Mouse (Mus musculus) R1 (cell line): ENCODE measurements around the gene Aloxe3.

Source experiments
- DNase-seq: peaks from one replicate; pipeline ENCODE4 v3.0.0-alpha.2; 2018; ENCODE audit warnings: low read depth, low spot score

The Aloxe3 gene

DNA sequence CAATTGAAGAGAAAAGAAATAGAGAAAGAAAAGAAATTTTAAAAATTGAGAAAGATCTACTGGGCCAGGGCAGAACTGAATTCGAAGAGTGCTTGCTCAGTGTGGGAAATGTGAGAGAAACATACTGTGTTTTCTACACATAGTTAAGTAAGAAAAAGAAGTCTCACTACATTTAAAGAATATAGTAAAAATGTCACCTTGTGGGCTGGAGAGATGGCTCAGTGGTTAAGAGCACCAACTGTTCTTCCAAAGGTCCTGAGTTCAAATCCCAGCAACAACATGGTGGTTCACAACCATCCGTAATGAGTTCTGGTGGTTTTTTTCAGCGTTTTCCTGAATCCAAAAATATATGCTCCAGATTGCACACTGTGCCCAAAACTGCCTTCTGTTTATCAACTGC lies 52.8 kb downstream of the Aloxe3 start:
- no peak for DNase-seq

DNA sequence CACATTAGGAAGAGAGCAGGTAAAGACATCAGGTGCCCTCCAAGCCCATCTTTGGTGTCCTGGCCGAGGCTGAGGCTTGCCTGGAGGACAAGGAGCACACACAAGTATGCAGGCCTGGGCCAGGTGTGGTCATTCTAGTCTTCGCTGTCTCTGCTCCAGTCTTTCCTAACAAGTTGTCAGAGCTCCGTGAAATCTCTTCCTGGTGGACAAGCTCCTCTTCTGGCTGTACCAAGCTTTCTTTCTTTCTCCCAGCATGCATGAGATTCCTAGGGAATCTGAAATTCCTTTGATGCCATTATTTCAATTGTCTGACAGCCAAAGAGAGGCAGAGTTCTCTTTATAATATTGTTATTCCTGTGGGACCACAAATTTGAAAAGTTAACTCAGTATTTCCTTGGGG lies 53.8 kb downstream of the Aloxe3 start:
- no peak for DNase-seq

DNA sequence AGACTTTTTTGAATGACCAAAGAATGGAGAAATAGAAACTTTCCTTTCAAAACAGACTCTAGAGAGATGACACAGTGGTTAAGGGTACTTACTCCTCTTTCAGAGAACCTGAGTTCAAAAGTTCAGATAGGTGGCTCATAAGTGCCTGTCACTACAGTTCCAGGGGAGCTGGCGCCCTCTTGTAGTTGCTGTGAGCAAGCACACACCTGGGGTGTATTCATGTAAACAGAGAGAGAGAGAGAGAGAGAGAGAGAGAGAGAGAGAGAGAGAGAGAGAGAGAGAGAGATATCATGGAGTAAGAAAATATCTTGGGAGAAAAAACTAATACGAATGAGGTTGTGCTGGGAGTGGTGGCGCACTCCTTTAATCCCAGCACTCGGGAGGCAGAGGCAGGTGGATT lies 54.4 kb downstream of the Aloxe3 start:
- DNase-seq = no peak

DNA sequence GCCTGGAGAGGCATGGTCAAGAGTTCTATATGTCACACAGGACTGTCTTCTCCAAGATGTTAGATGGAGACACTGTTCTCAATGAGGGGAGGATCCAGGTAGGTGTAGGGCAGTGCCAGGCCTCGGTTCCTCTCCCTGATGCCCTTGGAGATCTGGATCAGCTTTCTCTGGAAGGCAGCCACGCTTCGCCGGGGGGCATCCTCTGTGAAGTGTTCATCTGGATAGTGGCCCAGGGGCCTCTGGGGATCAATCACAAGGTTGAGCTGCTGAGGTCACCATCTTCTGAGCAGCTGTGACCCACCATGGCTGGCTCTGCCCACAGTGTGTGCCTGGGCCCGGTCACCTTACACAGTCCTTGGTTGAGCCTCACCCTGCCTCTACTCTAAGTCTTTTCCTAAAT lies 59.3 kb downstream of the Aloxe3 start:
- no peak for DNase-seq

DNA sequence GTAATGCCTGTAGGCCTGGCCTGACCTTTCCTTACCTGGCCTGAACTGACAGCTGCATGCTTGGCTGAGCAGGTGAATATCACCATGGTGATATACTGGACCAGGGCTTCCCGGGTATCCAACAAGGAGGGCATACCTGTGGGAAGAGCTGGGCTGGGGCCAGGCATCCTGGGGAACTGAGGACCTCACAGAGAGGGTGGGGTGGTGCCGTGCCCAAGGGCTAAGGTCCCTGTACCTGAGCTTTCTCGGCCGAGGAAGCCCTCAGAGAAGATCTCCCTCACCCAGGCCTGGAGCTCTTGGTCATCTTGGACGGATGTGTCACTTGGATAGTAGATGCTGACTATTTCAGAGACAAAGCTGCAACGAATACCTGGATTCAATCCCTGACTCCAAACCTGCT lies 60.2 kb downstream of the Aloxe3 start:
- DNase-seq = no peak

DNA sequence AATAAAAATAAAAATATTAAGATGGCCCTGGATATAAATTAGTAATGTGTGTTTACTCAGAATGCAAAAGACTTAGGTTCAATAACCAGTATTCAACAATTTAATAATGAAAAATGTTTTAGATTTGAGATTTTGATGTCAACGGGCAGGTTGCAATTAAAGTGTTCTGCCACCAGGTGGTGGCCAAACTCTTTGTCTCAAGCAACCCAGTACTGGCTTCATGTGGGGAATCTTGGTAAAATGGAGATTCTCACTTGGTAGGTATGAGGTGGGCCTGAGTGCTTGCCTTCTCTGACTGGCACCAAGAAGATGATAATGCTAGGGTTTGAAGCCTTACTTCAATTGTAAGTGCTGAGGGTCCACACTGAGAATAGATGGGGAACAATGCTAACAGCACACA lies 67.1 kb downstream of the Aloxe3 start:
- peak; percentile 44 for DNase-seq

DNA sequence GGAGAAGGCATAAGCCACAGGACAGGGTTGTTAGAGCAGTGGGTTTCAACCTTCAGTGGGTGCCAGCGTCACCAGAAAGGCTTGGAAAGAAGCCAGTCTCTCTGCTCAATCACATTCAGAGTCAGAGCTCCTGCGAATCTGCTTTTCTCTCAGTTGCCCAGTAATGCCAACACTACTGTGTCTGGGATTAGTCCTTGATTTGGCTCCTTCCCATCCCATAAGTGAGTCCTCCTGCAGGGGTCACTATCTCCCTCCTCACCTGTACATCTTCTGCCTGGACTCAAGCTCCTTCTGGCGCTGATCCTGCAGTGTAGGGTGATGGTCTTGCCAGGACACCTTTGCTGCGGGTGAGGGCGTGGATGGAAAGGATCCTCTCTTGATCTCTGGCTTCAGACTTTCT lies 71.1 kb downstream of the Aloxe3 start:
- peak; percentile 18 for DNase-seq

DNA sequence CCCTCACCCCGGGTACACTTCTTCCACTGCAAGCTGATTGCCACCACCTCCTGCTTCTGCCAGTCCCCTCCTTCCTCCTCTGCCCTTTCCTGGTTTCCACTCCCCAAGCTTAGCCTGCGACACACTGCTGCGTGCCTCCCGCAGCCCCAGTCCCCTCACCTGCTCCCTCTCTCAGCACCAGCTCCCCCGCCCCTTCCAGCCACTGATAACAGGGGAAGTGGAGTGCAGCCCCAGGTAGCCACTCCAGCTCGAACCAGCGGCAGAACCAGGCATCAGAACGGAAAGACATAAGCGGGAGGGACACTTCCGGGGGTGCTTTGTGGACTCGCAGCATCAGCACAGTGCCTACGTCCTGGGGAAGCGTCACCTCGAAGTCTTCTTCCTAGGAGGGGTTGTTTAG lies 71.5 kb downstream of the Aloxe3 start:
- DNase-seq = no peak

DNA sequence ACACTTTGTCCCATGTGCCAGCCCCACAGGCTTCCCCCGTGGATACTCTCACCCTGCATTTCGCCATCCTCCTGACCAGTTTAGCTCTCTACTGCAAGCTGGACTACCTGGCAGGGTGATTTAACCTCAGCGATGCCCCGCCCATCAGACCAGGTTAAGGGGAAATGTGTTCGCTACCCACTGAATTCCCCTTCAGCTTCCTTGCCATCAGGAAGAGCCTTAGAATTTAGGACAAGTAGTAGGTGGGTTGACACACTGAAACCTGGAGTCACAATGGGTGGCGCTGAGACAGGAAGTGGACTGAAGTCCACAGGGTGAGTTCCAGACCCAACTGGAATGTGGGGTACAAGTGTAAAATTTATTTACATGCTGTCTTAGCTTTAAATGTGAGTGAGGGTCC lies 72.0 kb downstream of the Aloxe3 start, which contains the start of gene Alox8:
Gene Alox8, minus strand, starts transcription at position 101 of the 400 bp plus-strand sequence.
- DNase-seq = no peak
